Mouse (Mus musculus) heart, embryonic 16.5 days (tissue): ENCODE results near the gene Adsl. TPM values are rescaled to one million over a fixed set of nuclear protein-coding genes. Genes with fewer than 3 reads are reported as not detected.
"Not testable (repeated sequence)": the region's sequence is repeated elsewhere in the genome, so short reads cannot be mapped to it uniquely, and the experiment has no call there.

ENCODE experiments used
- ATAC-seq: fragments of 200-750 bp; cut with Nextera tagmentation; replicated peaks from 2 replicates; pipeline ENCODE4 v1.8.0; 2017; ENCODE audit warnings: moderate number of reproducible peaks; ENCODE audit not compliant: insufficient read depth, low FRiP score; ENCODE audit errors: extremely low read depth
- H3K27ac ChIP-seq: fragments of 300-500 bp; sonication (generic); 2 replicates; pipeline ENCODE4 v1.5.1; 2014; ENCODE audit warnings: mild to moderate bottlenecking, low read length, control low read depth, moderate library complexity
- H3K27me3 ChIP-seq: fragments of 300-500 bp; sonication (generic); 2 replicates; pipeline ENCODE4 v1.6.1; 2014; ENCODE audit warnings: low read length, mixed read lengths; ENCODE audit not compliant: control insufficient read depth, insufficient read depth
- H3K36me3 ChIP-seq: fragments of 300-500 bp; sonication (generic); 2 replicates; pipeline ENCODE4 v1.6.1; 2014; ENCODE audit not compliant: control insufficient read depth, insufficient read depth
- H3K4me1 ChIP-seq: fragments of 300-500 bp; sonication (generic); 2 replicates; pipeline ENCODE4 v1.6.1; 2014; ENCODE audit warnings: low read length, mixed read lengths; ENCODE audit not compliant: control insufficient read depth, insufficient read depth
- H3K4me2 ChIP-seq: fragments of 300-500 bp; sonication (generic); 2 replicates; pipeline ENCODE4 v1.6.1; 2014; ENCODE audit warnings: low read depth, mild to moderate bottlenecking, control low read depth, low read length
- H3K4me3 ChIP-seq: fragments of 300-500 bp; sonication (generic); 2 replicates; pipeline ENCODE4 v1.5.1; 2014; ENCODE audit warnings: mild to moderate bottlenecking, control low read depth, low read length
- H3K9ac ChIP-seq: fragments of 300-500 bp; sonication (generic); 2 replicates; pipeline ENCODE4 v1.6.1; 2014; ENCODE audit warnings: low read length, control low read depth
- H3K9me3 ChIP-seq: fragments of 300-500 bp; sonication (generic); replicated peaks from 2 replicates; pipeline ENCODE4 v1.6.1; 2016; ENCODE audit warnings: low read length; ENCODE audit not compliant: control insufficient read depth
- WGBS: fragments of 180-500 bp; shearing (Covaris S2); extraction: QIAGEN DNeasy Blood & Tissue Kit; methylation state at CpG from one replicate; pipeline ENCODE4 v1.1.7; 2014; 5-methylcytosine and 5-hydroxymethylcytosine counted together
- polyA plus RNA-seq: library from polyadenylated mRNA; unstranded; fragments of >200 nt; fragmentation: Nextera tagmentation; extraction: Ambion mirVana; gene quantifications from 2 replicates; pipeline ENCODE4 v1.2.1, GENCODE M21; 2015

Gene Adsl
- 167 and 175 TPM in 2 replicates for polyA plus RNA-seq

DNA sequence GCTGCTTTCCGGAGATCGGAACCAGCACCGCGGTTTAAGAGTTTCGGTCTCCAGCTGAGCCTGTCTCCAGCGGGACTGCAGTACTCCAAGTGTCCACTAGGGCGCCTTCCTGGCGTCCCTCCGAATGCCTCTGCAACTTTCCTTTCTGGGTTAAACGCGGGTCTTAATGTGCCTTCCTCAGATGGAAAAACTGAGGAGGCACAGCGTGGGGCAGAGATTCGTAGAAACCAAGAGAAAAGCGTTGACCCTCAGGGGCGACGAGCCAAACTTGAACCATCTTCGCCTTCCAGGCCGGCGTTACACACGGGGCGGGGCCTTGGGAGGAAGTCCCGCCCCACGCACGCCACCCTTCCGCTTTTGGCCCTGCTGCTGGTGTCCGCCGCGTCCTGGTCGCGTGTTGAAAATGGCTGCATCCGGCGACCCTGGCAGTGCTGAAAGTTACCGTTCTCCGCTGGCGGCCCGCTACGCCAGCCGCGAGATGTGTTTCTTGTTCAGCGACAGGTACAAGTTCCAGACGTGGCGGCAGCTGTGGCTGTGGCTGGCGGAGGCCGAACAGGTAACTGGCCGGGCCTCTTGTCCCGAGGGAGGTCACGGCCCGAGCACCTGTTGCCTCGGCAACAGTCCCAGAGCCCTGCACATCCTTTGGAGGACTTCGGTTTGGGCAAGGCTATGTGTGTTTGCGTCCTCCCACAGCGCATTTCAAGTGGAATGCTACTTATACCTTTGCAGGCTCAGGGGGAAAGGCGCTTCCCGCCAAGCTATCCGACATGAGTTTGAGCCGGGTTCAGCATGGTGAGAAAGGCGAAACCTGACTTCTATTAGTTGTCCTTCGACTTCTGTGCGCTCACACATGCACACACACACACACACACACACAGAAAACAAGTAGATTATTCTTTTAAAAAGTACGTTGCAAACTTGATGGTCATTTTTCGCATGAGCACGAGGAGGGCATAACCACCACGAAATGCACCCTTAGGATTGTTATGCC, at the start of gene Adsl:
Adsl (plus strand) TSS at position 346 of the 991 bp plus-strand sequence.
- peak; percentile 96 for ATAC-seq
- peak within 1 kb of the TSS; percentile 75 for H3K4me3 ChIP-seq
- H3K4me2 ChIP-seq: peak within 1 kb of the TSS; percentile 65
- peaks cover 9% of the 10 kb centered on the region for H3K4me1 ChIP-seq
- H3K27me3 ChIP-seq: no peaks in the 10 kb centered on the region
- no peaks in the 10 kb centered on the region for H3K9me3 ChIP-seq
- peak within 1 kb of the TSS; percentile 80 for H3K9ac ChIP-seq
- WGBS: under 1% methylated on average over 63 of the region's 63 CpGs
- H3K36me3 ChIP-seq: peaks cover 12% of the 10 kb centered on the region
- peak within 1 kb of the TSS; percentile 77 for H3K27ac ChIP-seq

GRCm38 (mm10) chr15:80899806-80900205, 48.5 kb upstream of the Adsl start:
- no peak for ATAC-seq
- no peaks in the 10 kb centered on the region for H3K9me3 ChIP-seq
- no peak overlapping the region for H3K4me3 ChIP-seq
- no peaks in the 10 kb centered on the region for H3K27me3 ChIP-seq
- H3K36me3 ChIP-seq: peaks cover 67% of the 10 kb centered on the region
- no peak overlapping the region for H3K4me2 ChIP-seq
- no peaks in the 10 kb centered on the region for H3K4me1 ChIP-seq
- no peak overlapping the region for H3K9ac ChIP-seq
- WGBS: 78% methylated on average over 2 of the region's 2 CpGs
- H3K27ac ChIP-seq: no peak overlapping the region

GRCm38 (mm10) chr15:80901806-80902513, 46.3 kb upstream of the Adsl start:
- no peak for ATAC-seq
- H3K4me3 ChIP-seq: no peak overlapping the region
- no peak overlapping the region for H3K9ac ChIP-seq
- WGBS: 87% methylated on average over 6 of the region's 6 CpGs
- no peak overlapping the region for H3K27ac ChIP-seq
- no peak overlapping the region for H3K4me2 ChIP-seq
- H3K9me3 ChIP-seq: no peaks in the 10 kb centered on the region
- H3K27me3 ChIP-seq: no peaks in the 10 kb centered on the region
- H3K36me3 ChIP-seq: peaks cover 62% of the 10 kb centered on the region
- no peaks in the 10 kb centered on the region for H3K4me1 ChIP-seq

GRCm38 (mm10) chr15:80904776-80905175, 43.5 kb upstream of the Adsl start:
- not testable (repeated sequence) for H3K27me3 ChIP-seq, ATAC-seq, H3K27ac ChIP-seq, H3K4me3 ChIP-seq, H3K4me2 ChIP-seq, H3K9me3 ChIP-seq, H3K9ac ChIP-seq, H3K4me1 ChIP-seq
- H3K36me3 ChIP-seq: peaks cover 45% of the 10 kb centered on the region
- 96% methylated on average over 6 of the region's 6 CpGs for WGBS

- Histone ChIP-seq H3K36me3 (peaks cover 42% of the 10 kb centered on the region), H3K4me2 (no peak overlapping the region)
Observed at GRCm38 (mm10) chr15:80910183-80910582, 38.1 kb upstream of the Adsl start.

DNA sequence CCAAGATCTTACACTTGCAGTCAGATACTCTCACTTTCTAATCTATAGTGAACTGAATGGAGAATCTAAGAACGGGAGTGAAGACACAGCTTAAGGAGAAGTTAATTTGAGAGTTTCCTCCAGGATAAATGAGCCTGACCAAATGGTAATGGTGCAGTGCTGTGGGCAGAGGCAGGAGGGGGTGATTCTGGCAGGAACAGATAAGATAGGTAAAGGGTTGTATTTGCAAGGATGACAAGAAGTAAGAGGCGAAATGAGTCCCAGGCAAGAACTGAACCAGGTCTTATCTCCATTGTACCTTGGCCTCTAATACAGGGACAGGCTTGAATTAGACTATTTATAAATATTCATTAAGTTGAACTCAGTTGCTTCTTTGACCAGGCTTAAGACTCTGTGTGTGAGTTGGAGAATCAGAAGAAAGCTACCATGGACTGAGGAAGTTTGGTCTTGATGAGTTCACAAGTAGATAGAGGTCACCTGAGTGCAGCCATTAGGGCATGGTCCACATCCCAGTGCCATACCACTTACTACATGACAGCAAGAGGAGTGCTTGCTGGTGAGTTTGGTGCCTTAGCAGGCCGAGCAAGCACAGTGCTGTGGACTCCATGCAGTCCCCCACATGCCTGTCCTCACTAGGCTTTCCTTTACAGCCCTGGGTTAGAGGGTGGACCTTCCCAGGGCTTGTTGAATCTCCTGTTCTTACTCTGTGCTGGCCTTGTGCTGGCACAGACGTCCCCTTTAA, 37.3 kb upstream of the Adsl start:
- no peak overlapping the region for H3K4me2 ChIP-seq
- no peak overlapping the region for H3K9ac ChIP-seq
- H3K9me3 ChIP-seq: no peaks in the 10 kb centered on the region
- no peak overlapping the region for H3K27ac ChIP-seq
- no peak overlapping the region for H3K4me3 ChIP-seq
- 74% methylated on average over 4 of the region's 4 CpGs for WGBS
- peaks cover 35% of the 10 kb centered on the region for H3K36me3 ChIP-seq
- H3K27me3 ChIP-seq: no peaks in the 10 kb centered on the region
- H3K4me1 ChIP-seq: peaks cover 7% of the 10 kb centered on the region
- no peak for ATAC-seq

More at GRCm38 (mm10) chr15:80910183-80910582, 38.1 kb upstream of the Adsl start:
- no peaks in the 10 kb centered on the region for H3K9me3 ChIP-seq
- H3K4me1 ChIP-seq: peaks cover 4% of the 10 kb centered on the region
- no peaks in the 10 kb centered on the region for H3K27me3 ChIP-seq
- no peak for ATAC-seq
- WGBS: 89% methylated on average over 3 of the region's 3 CpGs
- no peak overlapping the region for H3K9ac ChIP-seq
- no peak overlapping the region for H3K4me3 ChIP-seq
- H3K27ac ChIP-seq: no peak overlapping the region

GRCm38 (mm10) chr15:80912175-80912574, 36.1 kb upstream of the Adsl start:
- H3K27me3 ChIP-seq: no peaks in the 10 kb centered on the region
- no peaks in the 10 kb centered on the region for H3K9me3 ChIP-seq
- H3K27ac ChIP-seq: no peak overlapping the region
- H3K36me3 ChIP-seq: peaks cover 40% of the 10 kb centered on the region
- H3K4me3 ChIP-seq: no peak overlapping the region
- H3K4me1 ChIP-seq: peaks cover 12% of the 10 kb centered on the region
- no peak overlapping the region for H3K9ac ChIP-seq
- no peak overlapping the region for H3K4me2 ChIP-seq
- 76% methylated on average over 3 of the region's 3 CpGs for WGBS
- ATAC-seq: no peak

- Histone ChIP-seq H3K36me3 (peaks cover 49% of the 10 kb centered on the region), H3K9me3 (no peaks in the 10 kb centered on the region), H3K4me2 (no peak overlapping the region), H3K27ac (no peak overlapping the region), H3K27me3 (no peaks in the 10 kb centered on the region), H3K4me1 (peaks cover 12% of the 10 kb centered on the region), H3K9ac (no peak overlapping the region), H3K4me3 (no peak overlapping the region)
- 94% methylated on average over 1 of the region's 1 CpGs for WGBS
- ATAC-seq: no peak
Observed at GRCm38 (mm10) chr15:80913803-80914202, 34.5 kb upstream of the Adsl start.
